Mouse (Mus musculus) CH12.LX (cell line): ENCODE measurements at regions not wholly inside any gene's neighbourhood (a gene's known extent, or its start where the extent isn't known, plus 50 kb on each side); places are given as distances from the start of the nearest gene placed in this dataset.

Source experiments
- DNase-seq: peaks from one replicate; pipeline ENCODE4 v3.0.0-alpha.2; 2013; ENCODE audit errors: extremely low read depth
- H3K27ac ChIP-seq: 2 replicates; pipeline ENCODE4 v1.5.1; 2012; ENCODE audit warnings: low read depth, mild to moderate bottlenecking, control low read depth, moderate library complexity; ENCODE audit not compliant: insufficient read depth
- H3K27me3 ChIP-seq: replicated peaks from 2 replicates; pipeline ENCODE3; 2012; ENCODE audit warnings: inconsistent platforms
- H3K36me3 ChIP-seq, 2 experiments: replicated peaks in 1 of 2; 2 replicates each; pipeline versions ENCODE3 to v1.6.1; 2012; ENCODE audit warnings: inconsistent platforms in 1 of 2, low read length in 1 of 2, mild to moderate bottlenecking in 1 of 2, mixed read lengths in 1 of 2, moderate library complexity in 1 of 2; ENCODE audit not compliant: control insufficient read depth in 1 of 2, insufficient read depth in 1 of 2
- H3K4me1 ChIP-seq, 2 experiments: 2 replicates each; pipeline ENCODE4 v1.6.1; 2012; ENCODE audit warnings: inconsistent platforms in 1 of 2, moderate library complexity in 1 of 2; ENCODE audit not compliant: insufficient read depth in 2 of 2, control insufficient read depth in 1 of 2
- H3K4me2 ChIP-seq: 2 replicates; pipeline ENCODE4 v1.6.1; 2012; ENCODE audit warnings: low read depth, mild to moderate bottlenecking, control low read depth; ENCODE audit not compliant: poor library complexity, insufficient read depth, severe bottlenecking
- H3K4me3 ChIP-seq, 3 experiments: fragments of 150-350 bp in 1 of 3; sonication (generic) in 1 of 3; replicated peaks in 1 of 3; 2 replicates each; pipeline versions ENCODE3 to v1.5.1; 2011 to 2012; ENCODE audit warnings: low read depth in 2 of 3, low read length in 2 of 3, mild to moderate bottlenecking in 2 of 3, moderate library complexity in 2 of 3, control low read depth in 1 of 3, improper control_type of control experiment in 1 of 3, inconsistent platforms in 1 of 3, mixed read lengths in 1 of 3; ENCODE audit not compliant: poor library complexity in 1 of 3
- H3K79me2 ChIP-seq: replicated peaks from 2 replicates; pipeline ENCODE4 v1.6.1; 2012; ENCODE audit warnings: mild to moderate bottlenecking, moderate library complexity; ENCODE audit not compliant: control insufficient read depth, poor library complexity, insufficient read depth, severe bottlenecking; ENCODE audit errors: extremely low read depth
- H3K9ac ChIP-seq: 2 replicates; pipeline ENCODE4 v1.6.1; 2012; ENCODE audit warnings: low read depth, mild to moderate bottlenecking, control low read depth, moderate library complexity; ENCODE audit not compliant: insufficient read depth
- H3K9me3 ChIP-seq: replicated peaks from 2 replicates; pipeline ENCODE3; 2012; ENCODE audit warnings: low read length, inconsistent platforms, mixed read lengths
- BHLHE40 ChIP-seq: IDR thresholded peaks from 2 replicates; pipeline ENCODE4 v1.6.1; 2011; ENCODE audit warnings: mild to moderate bottlenecking, low read depth, low read length, improper control_type of control experiment
- CHD1 ChIP-seq: IDR thresholded peaks from 2 replicates; pipeline ENCODE4 v1.6.1; 2012; ENCODE audit warnings: low read depth, low read length, improper control_type of control experiment, inconsistent platforms
- E2F4 ChIP-seq: IDR thresholded peaks from 2 replicates; pipeline ENCODE4 v1.6.1; 2011; ENCODE audit warnings: low read depth, low read length, improper control_type of control experiment; ENCODE audit not compliant: insufficient replicate concordance
- IRF4 ChIP-seq: IDR thresholded peaks from 2 replicates; pipeline ENCODE4 v1.6.1; 2014; ENCODE audit warnings: low read depth, mild to moderate bottlenecking, inconsistent platforms, low read length, improper control_type of control experiment
- JUND ChIP-seq: conservative IDR thresholded peaks from 2 replicates; pipeline ENCODE4 v1.6.1; 2011; ENCODE audit warnings: low read depth, low read length, improper control_type of control experiment
- KAT2A ChIP-seq: IDR thresholded peaks from 2 replicates; pipeline ENCODE4 v1.6.1; 2012; ENCODE audit warnings: low read length, improper control_type of control experiment, inconsistent platforms; ENCODE audit not compliant: insufficient replicate concordance
- SIN3A ChIP-seq: IDR thresholded peaks from 2 replicates; pipeline ENCODE4 v1.6.1; 2012; ENCODE audit warnings: low read length, improper control_type of control experiment, inconsistent platforms
- TCF12 ChIP-seq: IDR thresholded peaks from 2 replicates; pipeline ENCODE4 v1.6.1; 2014; ENCODE audit warnings: low read depth, mild to moderate bottlenecking, inconsistent platforms, low read length, improper control_type of control experiment
- UBTF ChIP-seq: IDR thresholded peaks from 2 replicates; pipeline ENCODE4 v1.6.1; 2012; ENCODE audit warnings: low read depth, mild to moderate bottlenecking, inconsistent platforms, low read length, improper control_type of control experiment, moderate library complexity
- USF1 ChIP-seq: IDR thresholded peaks from 2 replicates; pipeline ENCODE4 v1.6.1; 2014; ENCODE audit warnings: low read depth, mild to moderate bottlenecking, inconsistent platforms, low read length, improper control_type of control experiment
- ZKSCAN1 ChIP-seq: IDR thresholded peaks from 2 replicates; pipeline ENCODE4 v1.6.1; 2012; ENCODE audit warnings: low read depth, inconsistent platforms, low read length, improper control_type of control experiment, borderline replicate concordance
- dilution Hi-C: fragments of 300-500 bp; cut with MboI; formaldehyde crosslinking; loops from 2 replicates; pipeline ENCODE4 v1.14.3; 2020; ENCODE audit warnings: low sequenced_read_pairs; ENCODE audit not compliant: extremely low pct_unique_long_range_greater_than_20kb, extremely low pct_ligation_motif_present
- in situ Hi-C: fragments of 300-500 bp; cut with MboI; formaldehyde crosslinking; loops from 3 replicates; pipeline ENCODE4 v1.14.3; 2019; ENCODE audit warnings: low sequenced_read_pairs, low pct_ligation_motif_present, low pct_unique_long_range_greater_than_20kb, mixed read lengths

- Histone ChIP-seq H3K36me3 (no peaks in the 10 kb centered on the region), H3K4me1 (no peaks in the 10 kb centered on the region), H3K9ac (no peak overlapping the region), H3K27me3 (no peaks in the 10 kb centered on the region), H3K4me2 (no peak overlapping the region), H3K9me3 (peaks cover 81% of the 10 kb centered on the region), H3K4me3 (no peak overlapping the region), H3K27ac (no peak overlapping the region)
- dilution Hi-C loops: no loop called here
- DNase-seq: no peak
- no peak for TF ChIP-seq ZKSCAN1
- no peak for TF ChIP-seq CHD1
- TF ChIP-seq, all 38 proteins: peak for 0
- in situ Hi-C loops: no loop called here
- H3K79me2 ChIP-seq: no peaks in the 10 kb centered on the region
Measured at GRCm38 (mm10) chr6:140193084-140193939, 152.1 kb upstream of the Plcz1 start.

GRCm38 (mm10) chr6:140192526-140192925, 151.3 kb upstream of the Plcz1 start:
- Histone ChIP-seq H3K27me3 (no peaks in the 10 kb centered on the region), H3K27ac (no peak overlapping the region), H3K4me3 (no peak overlapping the region), H3K36me3 (no peaks in the 10 kb centered on the region), H3K9me3 (peaks cover 81% of the 10 kb centered on the region), H3K4me1 (no peaks in the 10 kb centered on the region), H3K9ac (no peak overlapping the region), H3K4me2 (no peak overlapping the region), H3K79me2 (no peaks in the 10 kb centered on the region)
- in situ Hi-C loops: no loop called here
- no peak for TF ChIP-seq UBTF
- TF ChIP-seq BHLHE40: no peak
- no peak for TF ChIP-seq USF1
- TF ChIP-seq KAT2A: no peak
- no peak for TF ChIP-seq ZKSCAN1
- TF ChIP-seq TCF12: no peak
- no peak for TF ChIP-seq E2F4
- DNase-seq: no peak
- dilution Hi-C loops: no loop called here

DNA sequence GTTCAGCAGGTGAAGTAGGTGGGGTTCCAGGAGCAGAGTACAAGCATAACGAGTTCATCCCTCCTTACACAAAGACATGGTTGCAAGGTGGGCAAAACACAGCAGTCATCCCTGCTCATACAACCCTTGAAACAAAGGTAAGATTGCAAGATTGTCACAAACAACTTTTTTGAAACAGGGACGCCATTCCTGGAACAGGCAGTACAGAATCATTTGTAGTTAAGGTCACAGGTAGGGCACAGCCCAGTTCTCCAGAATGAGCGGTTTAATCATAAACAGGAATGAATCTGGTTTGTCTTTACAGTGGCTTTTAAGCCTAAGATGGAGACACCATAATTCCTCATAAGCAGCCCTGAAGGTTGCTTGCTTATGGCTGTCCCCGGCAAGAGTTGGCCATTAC, 150.1 kb upstream of the Plcz1 start:
- Histone ChIP-seq H3K27me3 (no peaks in the 10 kb centered on the region), H3K4me2 (no peak overlapping the region), H3K9me3 (peaks cover 77% of the 10 kb centered on the region), H3K36me3 (no peaks in the 10 kb centered on the region), H3K9ac (no peak overlapping the region), H3K4me3 (no peak overlapping the region), H3K4me1 (no peaks in the 10 kb centered on the region), H3K27ac (no peak overlapping the region), H3K79me2 (no peaks in the 10 kb centered on the region)
- no peak for DNase-seq
- in situ Hi-C loops: no loop called here
- dilution Hi-C loops: no loop called here
- TF ChIP-seq SIN3A (no peak), JUND (no peak), CHD1 (no peak), IRF4 (no peak), TCF12 (no peak), KAT2A (no peak)
